In genomic region chr13:35860916-35861315, GRCm38 (mm10) we compare ENCODE assay signal across 19 mouse cellular contexts. TPM values are rescaled to one million over a fixed set of nuclear protein-coding genes. Genes with fewer than 3 reads are reported as not detected.
A peak's percentile ranks its signal among the peaks of the same experiment; 100 is the strongest.
DNase-seq lines count a peak whose midpoint lies in the region; ATAC-seq and TF ChIP-seq lines count a peak whose summit lies in the region.
"Had no signal": no experiment of that assay in that cellular context is flagged by ENCODE, and none has a peak within 500 bp of the region (broad histone marks: within the 10 kb centered on the region; RNA-seq: fewer than 3 reads in every experiment).

No protein-coding gene starts in this region.

- H3K27ac ChIP-seq in brown adipose tissue, adult 24 weeks (replicated peaks; ENCODE audit: low read depth, low read length): peak overlapping the region; percentile 64
- H3K27ac ChIP-seq in heart, postnatal 0 days (ENCODE audit: low read depth): peak overlapping the region; percentile 44
- H3K27ac ChIP-seq: embryonic facial prominence, embryonic 13.5 days; forebrain, embryonic 12.5 days; hindbrain, embryonic 14.5 days; liver, embryonic 14.5 days had no signal

- peaks cover 3% of the 10 kb centered on the region; the same call in 1 of the 2 replicates for H3K4me1 ChIP-seq in brown adipose tissue, adult 24 weeks (ENCODE audit: control insufficient read depth, insufficient read depth, insufficient read length, low read length)
- peaks cover 12% of the 10 kb centered on the region for H3K4me1 ChIP-seq in heart, postnatal 0 days (ENCODE audit: control insufficient read depth, insufficient read depth)
- H3K4me1 ChIP-seq: embryonic facial prominence, embryonic 13.5 days; forebrain, embryonic 12.5 days had no signal

- peak; percentile 26 for DNase-seq in heart, adult 18-20 months
- no peak for DNase-seq in heart, postnatal 25 days (ENCODE audit: low spot score)
- DNase-seq in fibroblast of lung, adult 2 months (ENCODE audit: low read depth): peak; percentile 37
- peak; percentile 21 for DNase-seq in heart, postnatal 0 days (ENCODE audit: low spot score)
- DNase-seq in right cerebral cortex, adult 2 months (ENCODE audit: low spot score in 2 of 2): no peak
- DNase-seq: kidney, adult 2 months; lung, postnatal 10 days; right cerebral cortex, postnatal 25 days; thymus, postnatal 14 days had no signal

- no peak for TF ChIP-seq CTCF in heart, postnatal 0 days (IDR thresholded peaks at IDR 0.05; ENCODE audit: low read depth)

- no peak for TF ChIP-seq EP300 in heart, postnatal 0 days (IDR thresholded peaks at IDR 0.05; ENCODE audit: low read depth)

- no peaks in the 10 kb centered on the region for H3K9me3 ChIP-seq in heart, postnatal 0 days (replicated peaks; ENCODE audit: control insufficient read depth, low read length)
- H3K9me3 ChIP-seq: embryonic facial prominence, embryonic 13.5 days; forebrain, embryonic 12.5 days had no signal

- peak; percentile 71; the same call in 1 of the 2 replicates for ATAC-seq in heart, postnatal 0 days (ENCODE audit: insufficient read depth, low read depth)
- no peak for ATAC-seq in megakaryocyte progenitor cell, adult 5-6 weeks (replicated peaks; ENCODE audit: poor library complexity)
- ATAC-seq in megakaryocyte-erythroid progenitor cell, adult 5-6 weeks (replicated peaks; ENCODE audit: low FRiP score, low TSS enrichment, poor library complexity, severe bottlenecking): no peak
- ATAC-seq: Patski had no signal

- 29% methylated on average over 8 of the region's 8 CpGs for WGBS in heart, postnatal 0 days

- H3K4me3 ChIP-seq in brown adipose tissue, adult 24 weeks (ENCODE audit: insufficient read depth, low read depth, low read length): no peak overlapping the region
- no peak overlapping the region for H3K4me3 ChIP-seq in heart, postnatal 0 days (ENCODE audit: low read depth, low read length)
- H3K4me3 ChIP-seq: embryonic facial prominence, embryonic 13.5 days; forebrain, embryonic 12.5 days; myocyte had no signal

- H3K36me3 ChIP-seq in heart, postnatal 0 days (replicated peaks; ENCODE audit: control insufficient read depth, insufficient read depth, low read length): peaks cover 20% of the 10 kb centered on the region

- intact Hi-C loops in heart, postnatal 25 days (cut with DNase I): no loop called here

- H3K9ac ChIP-seq in heart, postnatal 0 days (replicated peaks; ENCODE audit: low read depth, low read length): no peak overlapping the region
- H3K9ac ChIP-seq: embryonic facial prominence, embryonic 13.5 days; forebrain, embryonic 12.5 days; hindbrain, embryonic 14.5 days; liver, embryonic 14.5 days had no signal

- no peaks in the 10 kb centered on the region for H3K27me3 ChIP-seq in heart, postnatal 0 days (ENCODE audit: control insufficient read depth, insufficient read depth, low read length)
- H3K27me3 ChIP-seq: embryonic facial prominence, embryonic 13.5 days; forebrain, embryonic 12.5 days; Patski had no signal

- H3K4me2 ChIP-seq in heart, postnatal 0 days (ENCODE audit: low read depth, low read length): 0 out of 2 replicates have a peak overlapping the region, but pooled peaks have one; percentile 18
- H3K4me2 ChIP-seq: embryonic facial prominence, embryonic 13.5 days; forebrain, embryonic 12.5 days; hindbrain, embryonic 14.5 days; midbrain, embryonic 11.5 days had no signal

RNA-seq across cellular contexts. Expression of gene Rpp40, which starts 45.2 kb away (rescaled TPM):
- 1 to 10 TPM; 3.5 to 7.3 TPM for total RNA-seq in heart, adult 18-20 months (2021)
- total RNA-seq in heart, postnatal 25 days (2021): 1 to 10 TPM; 2.9 to 5.1 TPM
- 21.2 and 30.9 TPM in 2 replicates for polyA plus RNA-seq in brown adipose tissue, adult 24 weeks (2012; ENCODE audit: insufficient read depth, insufficient read length, missing spikeins)
- 5.9 TPM in 2 replicates for total RNA-seq in heart, postnatal 0 days (2014; rRNA removed; ENCODE audit: low replicate concordance)
- polyA plus RNA-seq in heart, postnatal 0 days (2015; fragmentation: Nextera tagmentation; extraction: Ambion mirVana): 7.5 and 10.9 TPM in 2 replicates
- total RNA-seq in megakaryocyte progenitor cell, adult 5-6 weeks (2015): 37.2 and 51.3 TPM in 2 replicates
- total RNA-seq in megakaryocyte progenitor cell, adult 5-6 weeks (2017): 16.8 and 18.3 TPM in 2 replicates
- total RNA-seq in megakaryocyte-erythroid progenitor cell, adult 5-6 weeks (2014; fragmentation: Nextera tagmentation): 22.2 and 34.4 TPM in 2 replicates
- total RNA-seq in megakaryocyte-erythroid progenitor cell, adult 5-6 weeks (2017): 19.7 and 21.8 TPM in 2 replicates

Comparison
In these comparisons a context has a peak if more than half of its experiments do, and no peak if none do; other contexts are left out.
1. DNase-seq: peak in heart, adult 18-20 months (2 of 2), fibroblast of lung, adult 2 months (single experiment) and heart, postnatal 0 days (single experiment); none in heart, postnatal 25 days (single experiment) and right cerebral cortex, adult 2 months (0 of 2).